Mouse (Mus musculus) intestine, embryonic 14.5 days (tissue): ENCODE results near the gene Heatr9. TPM values are rescaled to one million over a fixed set of nuclear protein-coding genes. Genes with fewer than 3 reads are reported as not detected.
"Not testable (repeated sequence)": the region's sequence is repeated elsewhere in the genome, so short reads cannot be mapped to it uniquely, and the experiment has no call there.

Source experiments
- ATAC-seq: fragments of 200-750 bp; cut with Nextera tagmentation; replicated peaks from 2 replicates; pipeline ENCODE4 v1.8.0; 2017; ENCODE audit warnings: low read depth, moderate number of reproducible peaks, moderate TSS enrichment, moderate library complexity; ENCODE audit not compliant: low FRiP score, low TSS enrichment
- DNase-seq: peaks from one replicate; pipeline ENCODE4 v3.0.0-alpha.2; 2018; ENCODE audit warnings: low spot score
- H3K27ac ChIP-seq: fragments of 300-500 bp; sonication (generic); 2 replicates; pipeline ENCODE4 v1.5.1; 2014; ENCODE audit warnings: low read depth, mild to moderate bottlenecking, control low read depth
- H3K27me3 ChIP-seq: fragments of 300-500 bp; sonication (generic); replicated peaks from 2 replicates; pipeline ENCODE4 v1.6.1; 2014; ENCODE audit warnings: low read length, control low read depth; ENCODE audit not compliant: control insufficient read depth, insufficient read depth
- H3K36me3 ChIP-seq: fragments of 300-500 bp; sonication (generic); 2 replicates; pipeline ENCODE4 v1.6.1; 2014; ENCODE audit warnings: low read length, control low read depth; ENCODE audit not compliant: control insufficient read depth, insufficient read depth
- H3K4me1 ChIP-seq: fragments of 300-500 bp; sonication (generic); replicated peaks from 2 replicates; pipeline ENCODE4 v1.6.1; 2014; ENCODE audit warnings: low read length, control low read depth, mixed read lengths; ENCODE audit not compliant: control insufficient read depth, insufficient read depth
- H3K4me2 ChIP-seq: fragments of 300-500 bp; sonication (generic); 2 replicates; pipeline ENCODE4 v1.6.1; 2014; ENCODE audit warnings: low read length
- H3K4me3 ChIP-seq: fragments of 300-500 bp; sonication (generic); 2 replicates; pipeline ENCODE4 v1.5.1; 2014; ENCODE audit warnings: low read depth, low read length, control low read depth, mixed read lengths
- H3K9ac ChIP-seq: fragments of 300-500 bp; sonication (generic); 2 replicates; pipeline ENCODE4 v1.6.1; 2014; ENCODE audit warnings: mild to moderate bottlenecking, low read length
- H3K9me3 ChIP-seq: fragments of 300-500 bp; sonication (generic); 2 replicates; pipeline ENCODE4 v1.6.1; 2016; ENCODE audit warnings: low read length, control low read depth; ENCODE audit not compliant: control insufficient read depth
- WGBS: fragments of 180-500 bp; shearing (Covaris S2); extraction: QIAGEN DNeasy Blood & Tissue Kit; methylation state at CpG from one replicate; pipeline ENCODE4 v1.1.7; 2014; 5-methylcytosine and 5-hydroxymethylcytosine counted together
- polyA plus RNA-seq: library from polyadenylated mRNA; unstranded; fragments of >200 nt; fragmentation: Nextera tagmentation; extraction: Ambion mirVana; gene quantifications from 2 replicates; pipeline ENCODE4 v1.2.1, GENCODE M21; 2014

Heatr9 gene
- polyA plus RNA-seq, 1 experiment from 2014 or later: not detected

DNA sequence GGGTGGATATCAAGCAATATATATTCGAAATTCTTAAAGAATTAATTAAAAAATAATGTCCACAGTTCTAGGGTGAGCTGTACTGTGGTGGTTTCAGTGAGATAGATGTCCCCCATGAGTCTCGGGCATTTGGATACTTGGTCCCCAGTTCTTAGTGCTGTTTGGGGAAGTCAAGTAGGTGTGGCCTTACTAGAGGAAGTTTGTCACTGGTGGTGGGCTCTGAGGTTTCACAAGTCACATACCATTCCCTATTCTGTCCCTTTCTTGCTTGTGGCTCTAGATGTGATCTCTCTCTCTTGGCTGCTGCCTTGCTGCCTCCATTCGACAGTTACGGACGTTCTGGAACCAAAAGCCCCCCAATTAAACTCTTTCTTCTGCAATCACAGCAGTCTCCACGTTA is 38.4 kb upstream of the Heatr9 start:
- no peak for DNase-seq
- H3K36me3 ChIP-seq: no peaks in the 10 kb centered on the region
- WGBS: 85% methylated on average over 6 of the region's 6 CpGs
- H3K9ac ChIP-seq: no peak overlapping the region
- no peaks in the 10 kb centered on the region for H3K27me3 ChIP-seq
- peaks cover 8% of the 10 kb centered on the region; the same call in 1 of the 2 replicates for H3K4me1 ChIP-seq
- H3K4me2 ChIP-seq: no peak overlapping the region
- no peak overlapping the region for H3K27ac ChIP-seq
- no peak for ATAC-seq
- no peak overlapping the region for H3K4me3 ChIP-seq
- H3K9me3 ChIP-seq: no peaks in the 10 kb centered on the region

DNA sequence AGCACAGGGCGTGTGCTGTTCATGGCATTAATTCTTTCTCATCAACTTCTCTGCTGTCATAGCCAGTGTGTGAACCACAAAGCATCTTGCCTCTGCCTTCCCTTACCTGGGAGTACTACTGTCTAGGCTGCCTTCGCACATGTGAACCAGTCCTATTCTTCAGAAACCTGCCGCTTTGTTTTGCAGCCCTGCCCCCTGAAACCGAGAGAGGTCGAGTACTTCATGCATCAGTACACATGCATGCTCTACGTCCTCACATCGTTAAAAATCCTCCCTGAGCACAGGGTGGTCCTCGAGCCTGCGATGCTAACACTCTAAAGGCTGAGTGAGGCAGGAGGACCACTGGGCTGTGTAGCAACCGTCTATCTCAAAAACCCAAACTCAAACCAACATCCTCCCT is 35.1 kb upstream of the Heatr9 start:
- peaks cover 8% of the 10 kb centered on the region; the same call in 1 of the 2 replicates for H3K4me1 ChIP-seq
- ATAC-seq (no peak), DNase-seq (no peak)
- no peak overlapping the region for H3K9ac ChIP-seq
- H3K4me2 ChIP-seq: no peak overlapping the region
- no peaks in the 10 kb centered on the region for H3K36me3 ChIP-seq
- no peaks in the 10 kb centered on the region for H3K9me3 ChIP-seq
- H3K27me3 ChIP-seq: no peaks in the 10 kb centered on the region
- H3K27ac ChIP-seq: no peak overlapping the region
- no peak overlapping the region for H3K4me3 ChIP-seq
- WGBS: 72% methylated on average over 10 of the region's 10 CpGs

DNA sequence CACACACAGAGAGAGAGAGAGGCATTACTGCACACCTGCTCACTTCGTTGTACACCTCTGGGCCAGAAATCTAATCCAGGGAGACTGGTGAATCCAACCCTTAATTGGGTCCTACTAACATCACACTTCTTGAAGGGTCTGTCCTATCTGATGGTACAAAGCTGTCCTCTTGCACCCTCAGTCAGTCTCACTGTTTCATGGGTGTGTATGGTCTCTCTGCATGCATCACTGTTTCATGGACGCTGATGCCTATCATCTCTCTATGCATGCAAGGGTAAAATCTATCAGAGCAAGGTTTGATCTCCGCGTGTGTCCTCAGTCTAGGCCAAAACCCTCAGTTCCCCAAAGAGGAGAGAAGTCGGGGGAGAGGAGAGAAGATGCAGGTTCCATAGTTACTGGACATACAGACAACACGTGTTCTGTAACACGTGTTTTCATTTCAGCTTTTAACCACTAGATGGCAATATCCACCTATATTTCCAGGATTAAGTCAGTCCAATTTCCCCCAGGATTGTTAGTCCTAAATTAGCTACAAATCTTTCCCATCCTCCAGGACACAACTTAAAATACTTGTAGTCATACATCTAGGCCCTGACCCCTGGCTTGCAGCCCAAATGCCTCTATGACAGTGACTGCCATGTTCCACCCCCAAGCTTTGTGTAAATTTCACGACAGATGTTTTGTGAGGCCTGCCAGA is 34.3 kb upstream of the Heatr9 start:
- H3K9ac ChIP-seq: no peak overlapping the region
- H3K4me1 ChIP-seq: peaks cover 8% of the 10 kb centered on the region; the same call in 1 of the 2 replicates
- peak; percentile 81 for DNase-seq
- WGBS: 28% methylated on average over 8 of the region's 8 CpGs
- 0 out of 2 replicates have a peak, but pooled peaks have one; percentile 32 for ATAC-seq
- H3K4me2 ChIP-seq: no peak overlapping the region; the same call in 1 of the 2 replicates
- no peaks in the 10 kb centered on the region for H3K36me3 ChIP-seq
- H3K27me3 ChIP-seq: no peaks in the 10 kb centered on the region
- no peak overlapping the region for H3K4me3 ChIP-seq
- H3K9me3 ChIP-seq: no peaks in the 10 kb centered on the region
- H3K27ac ChIP-seq: no peak overlapping the region

DNA sequence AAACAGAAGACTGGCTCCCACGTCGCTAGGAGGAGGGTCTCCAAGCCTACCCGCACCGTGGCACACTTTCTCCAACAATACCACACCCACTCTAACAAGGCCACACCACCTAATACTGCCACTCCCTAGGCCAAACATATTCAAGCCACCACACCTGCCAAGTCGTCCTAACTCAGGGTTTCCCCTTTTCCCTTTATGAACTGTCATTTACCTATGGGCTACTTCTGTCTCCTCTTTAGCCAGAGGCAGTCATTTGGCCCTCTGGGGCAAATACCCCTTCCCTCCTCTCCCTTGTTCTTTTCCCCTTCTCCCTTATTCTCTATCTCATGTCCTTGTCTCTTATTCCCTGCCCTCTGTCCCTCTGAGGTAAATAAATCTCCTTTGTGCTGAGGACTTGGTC is 29.7 kb upstream of the Heatr9 start:
- H3K9me3 ChIP-seq: no peaks in the 10 kb centered on the region
- no peaks in the 10 kb centered on the region for H3K36me3 ChIP-seq
- H3K9ac ChIP-seq: no peak overlapping the region
- no peak for DNase-seq
- H3K4me3 ChIP-seq: no peak overlapping the region
- 83% methylated on average over 5 of the region's 5 CpGs for WGBS
- no peaks in the 10 kb centered on the region for H3K27me3 ChIP-seq
- no peak overlapping the region for H3K27ac ChIP-seq
- peaks cover 6% of the 10 kb centered on the region; the same call in 1 of the 2 replicates for H3K4me1 ChIP-seq
- no peak overlapping the region for H3K4me2 ChIP-seq
- ATAC-seq: no peak

DNA sequence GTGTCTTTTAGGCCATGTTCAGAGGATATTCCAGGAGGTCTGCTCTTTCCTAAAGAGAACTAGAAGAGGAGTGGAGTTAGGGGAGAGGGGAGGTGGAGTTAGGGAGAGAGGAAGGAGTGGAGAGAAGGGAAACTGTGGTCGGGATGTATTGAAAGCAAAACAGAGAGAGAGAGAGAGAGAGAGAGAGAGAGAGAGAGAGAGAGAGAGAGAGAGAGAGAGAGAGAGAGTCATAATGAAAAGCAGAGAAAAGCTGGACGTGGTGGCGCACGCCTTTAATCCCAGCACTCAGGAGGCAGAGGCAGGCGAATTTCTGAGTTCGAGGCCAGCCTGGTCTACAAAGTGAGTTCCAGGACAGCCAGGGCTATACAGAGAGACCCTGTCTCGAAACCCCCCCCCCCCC is 29.1 kb upstream of the Heatr9 start:
- not testable (repeated sequence) for H3K9me3 ChIP-seq, H3K4me3 ChIP-seq, H3K4me2 ChIP-seq, ATAC-seq, H3K4me1 ChIP-seq, DNase-seq, H3K27ac ChIP-seq, H3K9ac ChIP-seq, H3K27me3 ChIP-seq, H3K36me3 ChIP-seq
- WGBS: 89% methylated on average over 7 of the region's 7 CpGs

DNA sequence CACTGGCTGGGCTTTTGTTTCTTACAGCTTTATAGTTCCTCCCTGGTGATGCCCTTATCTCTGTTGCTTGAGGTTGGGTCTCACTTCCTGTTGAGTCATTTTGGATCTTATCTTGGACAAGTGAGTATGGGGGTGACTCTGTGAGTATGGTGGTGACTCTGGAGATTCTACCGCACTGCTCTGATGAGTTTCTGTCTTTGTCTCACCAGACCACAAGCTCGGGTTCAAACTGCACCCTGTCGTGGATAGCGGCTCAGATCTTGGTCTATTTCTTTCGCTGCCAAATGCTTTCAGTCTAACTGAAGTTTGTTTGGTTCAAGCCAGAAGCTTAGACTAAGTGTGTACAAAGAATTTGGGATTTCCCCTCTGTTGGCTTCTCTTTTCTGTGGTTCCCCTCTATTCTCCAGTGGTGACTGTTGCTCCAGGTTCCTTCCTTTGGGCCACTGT is 28.2 kb upstream of the Heatr9 start:
- WGBS: 91% methylated on average over 5 of the region's 5 CpGs
- no peak overlapping the region for H3K4me3 ChIP-seq
- H3K27me3 ChIP-seq: no peaks in the 10 kb centered on the region
- no peak overlapping the region for H3K4me2 ChIP-seq
- no peak overlapping the region for H3K27ac ChIP-seq
- H3K9me3 ChIP-seq: no peaks in the 10 kb centered on the region
- H3K36me3 ChIP-seq: no peaks in the 10 kb centered on the region
- no peaks in the 10 kb centered on the region for H3K4me1 ChIP-seq
- ATAC-seq (no peak), DNase-seq (no peak)
- no peak overlapping the region for H3K9ac ChIP-seq

DNA sequence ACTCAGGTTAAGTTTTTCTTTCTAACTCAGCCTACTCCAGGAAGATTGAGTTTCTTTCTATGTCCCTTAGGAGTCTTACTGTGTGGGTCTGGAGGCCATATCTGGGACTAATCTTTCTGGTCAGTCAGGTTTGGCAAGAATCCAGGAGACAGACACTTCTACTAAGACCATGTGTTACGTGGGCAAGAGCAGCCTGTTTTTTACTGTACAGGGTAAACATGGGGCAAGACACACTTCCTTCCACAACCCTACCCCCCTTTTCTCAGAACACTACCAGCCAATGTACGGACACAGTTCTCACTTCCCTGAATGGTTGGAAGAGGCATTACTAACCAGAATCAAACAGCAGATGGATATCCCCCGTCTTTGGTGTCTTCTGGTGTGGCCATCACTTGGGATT is 22.2 kb upstream of the Heatr9 start:
- no peaks in the 10 kb centered on the region for H3K27me3 ChIP-seq
- 55% methylated on average over 3 of the region's 3 CpGs for WGBS
- no peaks in the 10 kb centered on the region for H3K4me1 ChIP-seq
- no peak overlapping the region for H3K4me2 ChIP-seq
- no peak overlapping the region for H3K27ac ChIP-seq
- no peak overlapping the region for H3K9ac ChIP-seq
- ATAC-seq (0 out of 2 replicates have a peak, but pooled peaks have one; percentile 40), DNase-seq (no peak)
- H3K4me3 ChIP-seq: no peak overlapping the region
- H3K9me3 ChIP-seq: no peaks in the 10 kb centered on the region
- H3K36me3 ChIP-seq: no peaks in the 10 kb centered on the region

DNA sequence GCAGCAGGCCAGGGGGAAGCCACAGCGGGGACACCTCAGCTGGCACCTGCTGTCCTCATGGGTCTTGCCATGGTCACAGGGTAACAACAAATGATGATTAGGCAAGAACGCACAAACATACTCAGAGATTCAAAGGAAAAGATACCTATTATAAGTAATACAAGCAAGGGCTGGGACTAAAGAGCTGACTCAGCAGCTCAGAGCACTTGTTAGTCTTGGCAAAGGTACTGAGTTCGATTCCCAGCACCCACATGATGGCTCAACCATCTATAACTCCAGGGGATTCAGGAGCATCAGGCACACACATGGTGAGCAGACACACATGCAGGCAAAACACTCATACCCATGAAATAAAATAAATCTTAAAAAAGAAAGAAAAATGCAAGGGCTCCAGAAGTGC is 19.4 kb upstream of the Heatr9 start:
- no peak for ATAC-seq
- no peaks in the 10 kb centered on the region for H3K36me3 ChIP-seq
- H3K4me1 ChIP-seq: no peaks in the 10 kb centered on the region
- H3K27ac ChIP-seq: no peak overlapping the region
- H3K4me2 ChIP-seq: no peak overlapping the region
- 86% methylated on average over 3 of the region's 3 CpGs for WGBS
- H3K27me3 ChIP-seq: no peaks in the 10 kb centered on the region
- H3K4me3 ChIP-seq: no peak overlapping the region
- no peaks in the 10 kb centered on the region for H3K9me3 ChIP-seq
- H3K9ac ChIP-seq: no peak overlapping the region
- no peak for DNase-seq

DNA sequence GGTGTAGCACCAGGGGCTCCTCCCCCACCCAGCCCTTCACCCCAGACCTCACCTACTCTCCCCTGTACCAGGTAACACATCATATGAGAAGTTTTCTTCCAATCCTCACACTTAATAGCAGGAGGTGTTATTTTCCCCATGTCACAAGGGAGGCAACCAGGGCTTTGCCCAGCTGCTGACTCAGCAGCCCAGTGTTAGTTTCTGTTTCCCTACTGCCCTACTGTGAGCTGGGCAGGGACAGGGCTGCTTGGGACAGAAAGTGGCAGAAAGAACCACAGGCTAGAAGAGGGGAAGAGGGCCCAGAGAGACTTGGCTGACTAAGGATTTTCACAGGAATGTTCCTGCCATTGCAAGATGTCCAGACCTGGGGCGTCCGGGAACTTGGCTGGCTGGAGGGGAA is 19.0 kb upstream of the Heatr9 start:
- no peak overlapping the region for H3K9ac ChIP-seq
- no peak overlapping the region for H3K4me2 ChIP-seq
- no peak overlapping the region for H3K4me3 ChIP-seq
- WGBS: 90% methylated on average over 2 of the region's 2 CpGs
- DNase-seq (no peak), ATAC-seq (no peak)
- H3K9me3 ChIP-seq: no peaks in the 10 kb centered on the region
- H3K36me3 ChIP-seq: no peaks in the 10 kb centered on the region
- no peaks in the 10 kb centered on the region for H3K4me1 ChIP-seq
- H3K27ac ChIP-seq: no peak overlapping the region
- no peaks in the 10 kb centered on the region for H3K27me3 ChIP-seq
